Mouse (Mus musculus) embryonic facial prominence, embryonic 15.5 days (tissue): ENCODE measurements around the gene Crybg2. TPM values are rescaled to one million over a fixed set of nuclear protein-coding genes. Genes with fewer than 3 reads are reported as not detected.

Experiments used
- ATAC-seq: fragments of 200-750 bp; cut with Nextera tagmentation; 2 replicates; pipeline ENCODE4 v1.8.0; 2017; ENCODE audit warnings: low read depth, moderate TSS enrichment; ENCODE audit not compliant: insufficient number of reproducible peaks, low FRiP score, low TSS enrichment
- H3K27ac ChIP-seq: fragments of 300-500 bp; sonication (generic); replicated peaks from 2 replicates; pipeline ENCODE4 v1.5.1; 2015; ENCODE audit warnings: mild to moderate bottlenecking, inconsistent platforms
- H3K27me3 ChIP-seq: fragments of 300-500 bp; sonication (generic); 2 replicates; pipeline ENCODE4 v1.6.1; 2015; ENCODE audit warnings: inconsistent platforms
- H3K36me3 ChIP-seq: fragments of 300-500 bp; sonication (generic); 2 replicates; pipeline ENCODE4 v1.6.1; 2015; ENCODE audit warnings: mild to moderate bottlenecking, inconsistent platforms
- H3K4me1 ChIP-seq: fragments of 300-500 bp; sonication (generic); 2 replicates; pipeline ENCODE4 v1.6.1; 2015; ENCODE audit warnings: inconsistent platforms
- H3K4me2 ChIP-seq: fragments of 300-500 bp; sonication (generic); replicated peaks from 2 replicates; pipeline ENCODE4 v1.6.1; 2015; ENCODE audit warnings: mild to moderate bottlenecking, inconsistent platforms
- H3K4me3 ChIP-seq: fragments of 300-500 bp; sonication (generic); replicated peaks from 2 replicates; pipeline ENCODE4 v1.5.1; 2015; ENCODE audit warnings: mild to moderate bottlenecking, inconsistent platforms
- H3K9ac ChIP-seq: fragments of 300-500 bp; sonication (generic); 2 replicates; pipeline ENCODE4 v1.6.1; 2015; ENCODE audit warnings: inconsistent platforms
- H3K9me3 ChIP-seq: fragments of 300-500 bp; sonication (generic); replicated peaks from 2 replicates; pipeline ENCODE4 v1.6.1; 2016; ENCODE audit warnings: inconsistent platforms
- WGBS: fragments of 180-500 bp; shearing (Covaris S2); methylation state at CpG from one replicate; pipeline ENCODE4 v1.1.7; 2015; 5-methylcytosine and 5-hydroxymethylcytosine counted together
- polyA plus RNA-seq: library from polyadenylated mRNA; unstranded; fragments of >200 nt; fragmentation: Nextera tagmentation; extraction: Ambion mirVana; gene quantifications from 2 replicates; pipeline ENCODE4 v1.2.1, GENCODE M21; 2015

Crybg2 gene
- polyA plus RNA-seq, 1 experiment from 2014 or later, result 16.7 TPM

GRCm38 (mm10) chr4:134113356-134113994, 52.9 kb downstream of the Crybg2 start:
- H3K9me3 ChIP-seq, result no peaks in the 10 kb centered on the region
- no peak overlapping the region for H3K4me2 ChIP-seq
- H3K4me3 ChIP-seq, result no peak overlapping the region
- no peak overlapping the region for H3K27ac ChIP-seq
- no peak overlapping the region for H3K9ac ChIP-seq
- H3K27me3 ChIP-seq, result no peaks in the 10 kb centered on the region
- 0 out of 2 replicates have a peak, but pooled peaks have one; percentile 22 for ATAC-seq
- H3K36me3 ChIP-seq, result no peaks in the 10 kb centered on the region
- H3K4me1 ChIP-seq, result peaks cover 14% of the 10 kb centered on the region
- 46% methylated on average over 10 of the region's 10 CpGs for WGBS

- no peak overlapping the region for H3K27ac ChIP-seq
- no peak overlapping the region for H3K4me3 ChIP-seq
- no peaks in the 10 kb centered on the region for H3K36me3 ChIP-seq
- no peaks in the 10 kb centered on the region for H3K9me3 ChIP-seq
- H3K9ac ChIP-seq, result no peak overlapping the region
- WGBS, result 89% methylated on average over 4 of the region's 4 CpGs
- no peaks in the 10 kb centered on the region for H3K27me3 ChIP-seq
- no peak for ATAC-seq
- peaks cover 20% of the 10 kb centered on the region for H3K4me1 ChIP-seq
- H3K4me2 ChIP-seq, result no peak overlapping the region
Measured at GRCm38 (mm10) chr4:134114038-134114437, 53.4 kb downstream of the Crybg2 start.

GRCm38 (mm10) chr4:134115215-134116144, 54.9 kb downstream of the Crybg2 start:
- Histone ChIP-seq H3K27ac (no peak overlapping the region), H3K27me3 (no peaks in the 10 kb centered on the region), H3K4me2 (no peak overlapping the region), H3K9ac (no peak overlapping the region), H3K4me1 (peaks cover 20% of the 10 kb centered on the region), H3K9me3 (no peaks in the 10 kb centered on the region), H3K36me3 (no peaks in the 10 kb centered on the region), H3K4me3 (no peak overlapping the region)
- no peak for ATAC-seq
- 83% methylated on average over 16 of the region's 16 CpGs for WGBS

GRCm38 (mm10) chr4:134116501-134116900, 55.9 kb downstream of the Crybg2 start:
- WGBS, result 85% methylated on average over 2 of the region's 2 CpGs
- ATAC-seq, result no peak
- peaks cover 20% of the 10 kb centered on the region for H3K4me1 ChIP-seq
- H3K4me3 ChIP-seq, result no peak overlapping the region
- H3K27me3 ChIP-seq, result no peaks in the 10 kb centered on the region
- H3K4me2 ChIP-seq, result no peak overlapping the region
- no peaks in the 10 kb centered on the region for H3K36me3 ChIP-seq
- no peaks in the 10 kb centered on the region for H3K9me3 ChIP-seq
- H3K27ac ChIP-seq, result no peak overlapping the region
- no peak overlapping the region for H3K9ac ChIP-seq

GRCm38 (mm10) chr4:134117012-134117411, 56.4 kb downstream of the Crybg2 start:
- no peaks in the 10 kb centered on the region for H3K36me3 ChIP-seq
- H3K27me3 ChIP-seq, result no peaks in the 10 kb centered on the region
- peaks cover 21% of the 10 kb centered on the region for H3K4me1 ChIP-seq
- ATAC-seq, result no peak
- no peak overlapping the region for H3K9ac ChIP-seq
- 69% methylated on average over 8 of the region's 8 CpGs for WGBS
- H3K9me3 ChIP-seq, result no peaks in the 10 kb centered on the region
- H3K27ac ChIP-seq, result no peak overlapping the region
- no peak overlapping the region for H3K4me2 ChIP-seq
- H3K4me3 ChIP-seq, result no peak overlapping the region

GRCm38 (mm10) chr4:134118126-134118800, 57.6 kb downstream of the Crybg2 start:
- no peak overlapping the region for H3K4me2 ChIP-seq
- H3K36me3 ChIP-seq, result no peaks in the 10 kb centered on the region
- 65% methylated on average over 14 of the region's 14 CpGs for WGBS
- ATAC-seq, result no peak
- H3K4me3 ChIP-seq, result no peak overlapping the region
- peaks cover 20% of the 10 kb centered on the region for H3K4me1 ChIP-seq
- H3K9me3 ChIP-seq, result no peaks in the 10 kb centered on the region
- no peak overlapping the region for H3K27ac ChIP-seq
- H3K27me3 ChIP-seq, result no peaks in the 10 kb centered on the region
- H3K9ac ChIP-seq, result no peak overlapping the region

GRCm38 (mm10) chr4:134119042-134119441, 58.4 kb downstream of the Crybg2 start:
- H3K9me3 ChIP-seq, result no peaks in the 10 kb centered on the region
- no peaks in the 10 kb centered on the region for H3K36me3 ChIP-seq
- no peak for ATAC-seq
- H3K27ac ChIP-seq, result no peak overlapping the region
- H3K27me3 ChIP-seq, result no peaks in the 10 kb centered on the region
- H3K4me2 ChIP-seq, result no peak overlapping the region
- WGBS, result 51% methylated on average over 5 of the region's 5 CpGs
- H3K4me3 ChIP-seq, result no peak overlapping the region
- H3K4me1 ChIP-seq, result peaks cover 21% of the 10 kb centered on the region
- H3K9ac ChIP-seq, result no peak overlapping the region

GRCm38 (mm10) chr4:134119644-134120043, 59.0 kb downstream of the Crybg2 start:
- WGBS, result 56% methylated on average over 9 of the region's 9 CpGs
- H3K4me2 ChIP-seq, result no peak overlapping the region
- peaks cover 25% of the 10 kb centered on the region for H3K4me1 ChIP-seq
- no peak overlapping the region for H3K9ac ChIP-seq
- H3K4me3 ChIP-seq, result no peak overlapping the region
- H3K27me3 ChIP-seq, result no peaks in the 10 kb centered on the region
- H3K9me3 ChIP-seq, result no peaks in the 10 kb centered on the region
- no peak overlapping the region for H3K27ac ChIP-seq
- no peaks in the 10 kb centered on the region for H3K36me3 ChIP-seq
- no peak for ATAC-seq

- no peaks in the 10 kb centered on the region for H3K27me3 ChIP-seq
- H3K36me3 ChIP-seq, result no peaks in the 10 kb centered on the region
- no peak overlapping the region for H3K4me3 ChIP-seq
- peaks cover 29% of the 10 kb centered on the region for H3K4me1 ChIP-seq
- no peak for ATAC-seq
- 60% methylated on average over 6 of the region's 6 CpGs for WGBS
- no peak overlapping the region for H3K9ac ChIP-seq
- no peak overlapping the region for H3K27ac ChIP-seq
- no peak overlapping the region for H3K4me2 ChIP-seq
- H3K9me3 ChIP-seq, result no peaks in the 10 kb centered on the region
Measured at GRCm38 (mm10) chr4:134120192-134120805, 59.7 kb downstream of the Crybg2 start.

- 85% methylated on average over 4 of the region's 4 CpGs for WGBS
- no peak for ATAC-seq
- H3K27ac ChIP-seq, result no peak overlapping the region
Measured at GRCm38 (mm10) chr4:134120916-134121315, 60.3 kb downstream of the Crybg2 start.

GRCm38 (mm10) chr4:134121571-134121970, 61.0 kb downstream of the Crybg2 start:
- Histone ChIP-seq H3K9ac (no peak overlapping the region), H3K4me1 (peaks cover 36% of the 10 kb centered on the region), H3K9me3 (no peaks in the 10 kb centered on the region), H3K4me2 (no peak overlapping the region), H3K4me3 (no peak overlapping the region), H3K36me3 (no peaks in the 10 kb centered on the region; the same call in 1 of the 2 replicates), H3K27me3 (no peaks in the 10 kb centered on the region), H3K27ac (no peak overlapping the region)
- WGBS, result 52% methylated on average over 4 of the region's 4 CpGs
- no peak for ATAC-seq

More at GRCm38 (mm10) chr4:134120916-134121315, 60.3 kb downstream of the Crybg2 start:
- Histone ChIP-seq H3K4me1 (peaks cover 29% of the 10 kb centered on the region), H3K9me3 (no peaks in the 10 kb centered on the region), H3K36me3 (no peaks in the 10 kb centered on the region; the same call in 1 of the 2 replicates), H3K9ac (no peak overlapping the region), H3K4me3 (no peak overlapping the region), H3K27me3 (no peaks in the 10 kb centered on the region), H3K4me2 (no peak overlapping the region)
